Mouse (Mus musculus) liver, embryonic 14.5 days (tissue): ENCODE measurements at regions not wholly inside any gene's neighbourhood (a gene's known extent, or its start where the extent isn't known, plus 50 kb on each side); places are given as distances from the start of the nearest gene placed in this dataset.

Source experiments
- CTCF ChIP-seq: IDR thresholded peaks from 2 replicates; pipeline ENCODE4 v1.5.1; 2016; ENCODE audit warnings: antibody characterized with exemption, low read depth, control low read depth
- EP300 ChIP-seq: IDR thresholded peaks from 2 replicates; pipeline ENCODE4 v1.6.1; 2016; ENCODE audit warnings: antibody characterized with exemption, low read depth

- TF ChIP-seq CTCF (no peak), EP300 (no peak)
Observed at GRCm38 (mm10) chr2:133346789-133347424, 205.1 kb upstream of the Bmp2 start.
